Mouse (Mus musculus) stomach, embryonic 15.5 days (tissue): Measurements from ENCODE around the gene Ppp2r5b. TPM values are rescaled to one million over a fixed set of nuclear protein-coding genes. Genes with fewer than 3 reads are reported as not detected.
A peak's percentile ranks its signal among the peaks of the same experiment; 100 is the strongest.

Experiments used
- ATAC-seq: fragments of 200-750 bp; cut with Nextera tagmentation; 2 replicates; pipeline ENCODE4 v1.8.0; 2017; ENCODE audit warnings: low read depth, moderate number of reproducible peaks, moderate TSS enrichment; ENCODE audit not compliant: insufficient read depth, low FRiP score
- H3K27ac ChIP-seq: fragments of 300-500 bp; sonication (generic); 2 replicates; pipeline ENCODE4 v1.5.1; 2015; ENCODE audit warnings: mild to moderate bottlenecking, inconsistent platforms
- H3K27me3 ChIP-seq: fragments of 300-500 bp; sonication (generic); replicated peaks from 2 replicates; pipeline ENCODE4 v1.6.1; 2015; ENCODE audit warnings: inconsistent platforms
- H3K36me3 ChIP-seq: fragments of 300-500 bp; sonication (generic); 2 replicates; pipeline ENCODE4 v1.6.1; 2015; ENCODE audit warnings: inconsistent platforms
- H3K4me1 ChIP-seq: fragments of 300-500 bp; sonication (generic); 2 replicates; pipeline ENCODE4 v1.6.1; 2015; ENCODE audit warnings: inconsistent platforms
- H3K4me2 ChIP-seq: fragments of 300-500 bp; sonication (generic); 2 replicates; pipeline ENCODE4 v1.6.1; 2015; ENCODE audit warnings: mild to moderate bottlenecking, inconsistent platforms
- H3K4me3 ChIP-seq: fragments of 300-500 bp; sonication (generic); replicated peaks from 2 replicates; pipeline ENCODE4 v1.5.1; 2015; ENCODE audit warnings: inconsistent platforms
- H3K9ac ChIP-seq: fragments of 300-500 bp; sonication (generic); 2 replicates; pipeline ENCODE4 v1.6.1; 2015; ENCODE audit warnings: inconsistent platforms
- H3K9me3 ChIP-seq: fragments of 300-500 bp; sonication (generic); 2 replicates; pipeline ENCODE4 v1.6.1; 2016; ENCODE audit warnings: inconsistent platforms
- WGBS: fragments of 180-500 bp; shearing (Covaris S2); methylation state at CpG from one replicate; pipeline ENCODE4 v1.1.7; 2015; 5-methylcytosine and 5-hydroxymethylcytosine counted together
- polyA plus RNA-seq: library from polyadenylated mRNA; unstranded; fragments of >200 nt; fragmentation: Nextera tagmentation; extraction: Ambion mirVana; gene quantifications from 2 replicates; pipeline ENCODE4 v1.2.1, GENCODE M21; 2015

Ppp2r5b gene
- polyA plus RNA-seq, 1 experiment from 2014 or later: 20.5 TPM

DNA sequence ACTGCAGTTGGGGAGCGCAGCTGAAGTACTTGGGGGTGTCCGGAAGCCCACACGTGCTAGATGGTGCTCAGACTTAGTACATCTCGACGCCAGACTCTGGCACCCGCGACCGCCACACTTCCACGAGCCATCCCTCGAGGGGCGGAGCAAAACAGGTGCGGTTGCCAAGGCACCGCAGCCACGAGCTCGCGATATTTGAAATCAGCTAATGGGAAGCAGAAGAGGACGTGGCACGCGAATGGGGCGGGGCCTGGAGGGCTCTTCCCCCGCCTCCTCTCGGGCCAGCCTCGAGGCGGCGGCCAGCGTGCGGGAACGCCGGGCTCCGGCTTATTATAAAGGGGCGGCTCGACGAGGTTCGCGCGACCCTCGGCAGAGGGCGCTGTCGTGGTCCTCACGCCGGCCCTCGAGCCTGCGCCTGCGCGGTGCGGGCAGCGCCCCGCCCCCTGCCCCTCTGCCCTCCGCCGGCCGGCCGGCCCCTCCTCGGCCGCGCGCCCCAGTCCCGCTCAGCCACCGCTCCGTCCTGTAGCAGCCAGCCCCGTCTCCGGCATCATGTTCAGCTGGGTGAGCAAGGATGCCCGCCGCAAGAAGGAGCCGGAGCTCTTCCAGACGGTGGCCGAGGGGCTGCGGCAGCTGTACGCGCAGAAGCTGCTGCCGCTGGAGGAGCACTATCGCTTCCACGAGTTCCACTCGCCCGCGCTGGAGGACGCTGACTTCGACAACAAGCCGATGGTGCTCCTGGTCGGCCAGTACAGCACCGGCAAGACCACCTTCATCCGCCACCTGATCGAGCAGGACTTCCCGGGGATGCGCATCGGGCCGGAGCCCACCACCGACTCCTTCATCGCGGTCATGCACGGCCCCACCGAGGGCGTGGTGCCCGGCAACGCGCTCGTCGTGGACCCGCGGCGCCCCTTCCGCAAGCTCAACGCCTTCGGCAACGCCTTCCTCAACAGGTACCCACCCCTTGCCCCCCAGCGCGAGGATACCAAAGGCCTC, 41.1 kb upstream of the Ppp2r5b start, which contains the start of gene Ehd1:
Gene Ehd1, plus strand, starts transcription at position 300 of the 996 bp plus-strand sequence.
- peak within 1 kb of the TSS; percentile 87 for H3K4me3 ChIP-seq
- no peaks in the 10 kb centered on the region for H3K27me3 ChIP-seq
- ATAC-seq: peak; percentile 94
- peaks cover 37% of the 10 kb centered on the region for H3K4me1 ChIP-seq
- H3K9ac ChIP-seq: peak within 1 kb of the TSS; percentile 70
- WGBS: under 1% methylated on average over 101 of the region's 106 CpGs
- H3K9me3 ChIP-seq: no peaks in the 10 kb centered on the region
- H3K36me3 ChIP-seq: peaks cover 7% of the 10 kb centered on the region
- peak within 1 kb of the TSS; percentile 95 for H3K4me2 ChIP-seq
- peak within 1 kb of the TSS; percentile 88 for H3K27ac ChIP-seq

DNA sequence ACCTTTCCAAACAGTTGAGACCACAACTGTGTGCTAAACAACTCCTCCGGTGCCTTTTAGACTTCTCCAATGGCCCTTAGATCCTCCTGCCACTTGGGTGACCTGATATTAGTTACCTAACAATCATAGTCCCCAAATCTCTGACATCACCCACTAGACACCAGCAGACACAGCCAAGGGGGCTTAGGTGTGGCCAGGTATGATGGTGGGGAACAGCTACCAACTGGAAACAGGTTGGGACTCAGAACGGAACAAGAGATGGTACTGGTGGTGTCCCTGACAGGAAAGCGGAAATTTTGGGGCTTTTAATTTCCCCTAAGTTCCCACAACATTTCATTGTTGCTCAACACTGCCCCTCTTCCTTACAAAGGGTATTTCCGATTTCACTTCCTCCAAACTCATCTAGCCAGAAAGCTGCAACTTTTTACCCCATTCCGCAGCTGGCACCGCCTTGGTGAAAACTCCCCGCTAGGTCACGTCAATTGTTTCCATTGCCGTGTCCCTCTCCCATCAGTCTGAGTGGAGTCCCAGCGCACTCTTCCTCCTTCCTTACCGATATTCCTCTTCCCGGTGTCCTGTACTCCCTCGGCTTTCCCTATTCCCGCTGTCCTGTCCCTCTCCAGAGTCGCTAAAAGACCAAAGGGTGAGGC, 40.2 kb upstream of the Ppp2r5b start:
- Histone ChIP-seq H3K9ac (peak overlapping the region; percentile 49; the same call in 1 of the 2 replicates), H3K4me3 (peak overlapping the region; percentile 87), H3K9me3 (no peaks in the 10 kb centered on the region), H3K36me3 (peaks cover under 1% of the 10 kb centered on the region; the same call in 1 of the 2 replicates), H3K27ac (peak overlapping the region; percentile 88), H3K4me2 (peak overlapping the region; percentile 95), H3K27me3 (no peaks in the 10 kb centered on the region), H3K4me1 (peaks cover 40% of the 10 kb centered on the region)
- 7% methylated on average over 15 of the region's 15 CpGs for WGBS
- 0 out of 2 replicates have a peak, but pooled peaks have one; percentile 4 for ATAC-seq

DNA sequence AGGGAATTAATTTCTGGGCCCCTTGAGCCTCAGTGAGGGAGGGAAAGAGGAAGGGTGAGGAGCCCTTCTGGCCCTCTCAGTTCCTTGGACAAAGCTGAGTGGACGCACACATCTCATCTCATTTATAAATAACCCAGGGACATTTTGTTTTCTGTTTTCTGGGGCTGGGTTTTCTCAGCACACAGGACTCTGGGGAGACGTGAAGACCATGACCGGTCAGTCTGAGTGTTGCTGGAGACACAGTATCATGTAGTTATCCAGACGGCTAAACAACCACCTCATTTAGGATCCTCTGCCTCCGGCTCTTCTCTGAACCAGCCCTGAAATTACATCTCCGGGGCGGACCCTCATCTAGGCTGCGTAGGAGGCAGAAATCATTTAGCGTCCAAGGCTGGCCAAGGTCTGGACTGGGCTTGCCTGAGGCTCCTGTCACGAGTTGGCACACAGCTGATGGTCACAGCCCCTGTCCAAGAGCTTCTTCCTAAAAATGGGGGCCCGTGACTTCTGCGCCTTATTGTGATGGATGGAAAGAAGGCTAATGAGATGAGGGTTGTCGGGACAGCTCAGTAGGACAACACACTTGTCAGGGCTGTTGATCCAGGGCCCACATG, 38.4 kb upstream of the Ppp2r5b start:
- H3K4me2 ChIP-seq: no peak overlapping the region
- ATAC-seq: no peak
- H3K27me3 ChIP-seq: no peaks in the 10 kb centered on the region
- H3K9ac ChIP-seq: no peak overlapping the region
- H3K27ac ChIP-seq: no peak overlapping the region
- 84% methylated on average over 13 of the region's 13 CpGs for WGBS
- H3K9me3 ChIP-seq: no peaks in the 10 kb centered on the region
- no peak overlapping the region for H3K4me3 ChIP-seq
- H3K36me3 ChIP-seq: no peaks in the 10 kb centered on the region
- peaks cover 26% of the 10 kb centered on the region for H3K4me1 ChIP-seq

DNA sequence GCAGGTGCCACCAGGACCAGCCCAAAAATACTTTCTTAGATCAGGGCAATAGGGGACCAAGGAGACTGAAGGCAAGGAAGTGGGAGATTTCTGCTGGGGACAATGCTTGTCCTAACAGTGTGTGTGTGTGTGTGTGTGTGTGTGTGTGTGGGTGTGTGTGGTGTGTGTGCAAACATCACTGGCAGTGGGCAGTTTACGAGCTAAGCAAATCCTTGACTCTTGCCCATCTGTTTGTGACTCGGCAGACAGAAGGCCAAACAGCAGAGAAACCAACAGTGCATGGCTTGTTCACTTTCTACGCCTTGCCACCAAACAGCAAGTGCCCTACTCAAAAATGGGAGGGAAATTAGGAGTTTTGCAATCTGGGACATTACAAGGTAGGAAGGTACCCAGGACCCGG, 37.9 kb upstream of the Ppp2r5b start:
- H3K36me3 ChIP-seq: no peaks in the 10 kb centered on the region
- no peak overlapping the region for H3K4me2 ChIP-seq
- H3K9me3 ChIP-seq: no peaks in the 10 kb centered on the region
- no peaks in the 10 kb centered on the region for H3K27me3 ChIP-seq
- H3K27ac ChIP-seq: no peak overlapping the region
- WGBS: 74% methylated on average over 4 of the region's 4 CpGs
- no peak overlapping the region for H3K4me3 ChIP-seq
- H3K9ac ChIP-seq: no peak overlapping the region
- peaks cover 21% of the 10 kb centered on the region for H3K4me1 ChIP-seq
- no peak for ATAC-seq

DNA sequence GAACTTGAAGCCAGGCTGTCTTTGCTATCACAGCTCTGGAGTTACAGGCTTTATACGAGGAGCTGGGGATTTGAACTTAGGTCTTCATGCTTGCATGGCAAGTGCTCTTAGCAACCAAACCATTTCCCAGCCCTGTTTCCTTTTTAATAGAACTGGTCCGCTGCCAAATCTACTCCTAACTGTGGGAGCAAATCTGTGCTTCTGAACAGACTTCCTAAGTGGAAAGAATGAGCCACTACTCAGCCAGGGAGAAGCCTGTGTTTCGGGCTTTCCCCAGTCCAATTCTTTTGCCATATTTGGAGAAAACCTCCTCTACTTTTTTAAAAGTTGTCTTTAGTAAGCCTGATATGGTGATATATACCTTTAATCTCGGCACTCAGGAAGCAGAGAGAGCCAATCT, 37.1 kb upstream of the Ppp2r5b start:
- Histone ChIP-seq H3K4me1 (peaks cover 12% of the 10 kb centered on the region), H3K27ac (0 out of 2 replicates have a peak overlapping the region, but pooled peaks have one; percentile 3), H3K36me3 (no peaks in the 10 kb centered on the region), H3K4me3 (no peak overlapping the region), H3K27me3 (no peaks in the 10 kb centered on the region), H3K9ac (no peak overlapping the region), H3K9me3 (no peaks in the 10 kb centered on the region), H3K4me2 (no peak overlapping the region)
- ATAC-seq: no peak
- WGBS: 73% methylated on average over 4 of the region's 4 CpGs

DNA sequence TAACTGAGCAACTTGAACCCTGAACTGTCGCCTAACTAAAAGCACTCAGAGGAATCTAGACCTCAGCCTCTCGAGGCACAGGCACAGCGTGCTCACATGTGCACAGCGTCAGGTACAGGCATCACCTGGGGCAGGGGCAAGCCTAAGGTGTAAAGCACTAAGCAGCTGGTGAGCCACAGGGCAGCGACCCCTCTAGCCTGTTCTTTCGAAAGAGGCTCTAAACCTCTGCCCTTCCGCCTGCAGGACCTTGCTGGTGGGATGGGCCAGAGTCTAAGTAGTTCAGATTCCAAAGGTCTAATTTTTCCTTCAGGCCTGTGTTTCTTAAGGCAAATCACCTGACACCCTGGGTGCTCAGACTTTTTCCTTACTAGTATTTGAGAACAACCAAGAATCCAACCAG, 36.4 kb upstream of the Ppp2r5b start:
- H3K4me1 ChIP-seq: peaks cover 12% of the 10 kb centered on the region
- no peak overlapping the region for H3K9ac ChIP-seq
- no peak overlapping the region for H3K4me3 ChIP-seq
- no peaks in the 10 kb centered on the region for H3K36me3 ChIP-seq
- no peak overlapping the region for H3K4me2 ChIP-seq
- 64% methylated on average over 7 of the region's 7 CpGs for WGBS
- H3K27ac ChIP-seq: no peak overlapping the region
- no peaks in the 10 kb centered on the region for H3K9me3 ChIP-seq
- no peak for ATAC-seq
- H3K27me3 ChIP-seq: no peaks in the 10 kb centered on the region

DNA sequence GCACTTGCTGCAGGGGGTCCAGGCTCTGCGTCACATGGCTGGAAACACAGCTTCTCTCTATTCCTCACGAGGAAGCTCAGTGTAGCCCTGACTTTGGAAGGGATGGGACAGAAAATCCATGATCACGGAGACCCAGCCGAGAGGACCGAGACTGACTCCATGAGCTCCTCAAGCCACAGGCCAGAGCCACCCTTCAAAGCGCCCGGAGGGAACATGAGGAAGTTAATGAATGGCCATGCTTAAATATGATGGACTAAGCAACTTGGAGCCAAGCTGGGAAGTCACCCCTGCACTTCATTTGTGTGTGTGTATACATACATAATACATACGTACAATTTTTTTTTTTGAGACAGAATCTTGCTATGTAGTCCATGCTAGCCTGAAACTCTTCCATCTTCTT, 35.5 kb upstream of the Ppp2r5b start:
- WGBS: 32% methylated on average over 8 of the region's 8 CpGs
- Histone ChIP-seq H3K27me3 (no peaks in the 10 kb centered on the region), H3K4me1 (peaks cover 12% of the 10 kb centered on the region), H3K27ac (no peak overlapping the region), H3K4me2 (no peak overlapping the region), H3K9ac (no peak overlapping the region), H3K9me3 (no peaks in the 10 kb centered on the region), H3K4me3 (no peak overlapping the region), H3K36me3 (no peaks in the 10 kb centered on the region)
- no peak for ATAC-seq

DNA sequence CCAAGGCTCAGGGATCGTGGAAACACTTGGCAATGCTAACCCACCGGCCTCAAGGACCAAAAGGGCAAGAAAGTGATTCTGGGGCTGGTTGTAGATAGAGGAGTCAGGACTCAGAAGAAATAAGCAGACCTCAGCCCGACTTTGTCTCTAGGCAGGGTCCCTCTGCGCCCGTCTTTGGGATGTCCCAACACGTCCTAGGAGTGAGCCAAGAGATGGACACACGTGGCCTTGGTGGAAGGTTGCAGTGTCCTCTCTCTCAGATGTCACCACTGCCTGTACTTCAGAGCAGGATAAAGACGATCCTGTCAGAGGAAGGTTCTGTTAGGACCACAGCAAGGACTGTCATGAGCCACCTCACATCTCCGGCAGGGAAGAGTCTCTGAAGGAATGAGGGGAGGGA, 35.0 kb upstream of the Ppp2r5b start:
- Histone ChIP-seq H3K27me3 (no peaks in the 10 kb centered on the region), H3K4me3 (no peak overlapping the region), H3K9ac (no peak overlapping the region), H3K4me1 (peaks cover 9% of the 10 kb centered on the region), H3K9me3 (no peaks in the 10 kb centered on the region), H3K36me3 (no peaks in the 10 kb centered on the region), H3K27ac (no peak overlapping the region), H3K4me2 (no peak overlapping the region)
- 58% methylated on average over 9 of the region's 9 CpGs for WGBS
- ATAC-seq: no peak

DNA sequence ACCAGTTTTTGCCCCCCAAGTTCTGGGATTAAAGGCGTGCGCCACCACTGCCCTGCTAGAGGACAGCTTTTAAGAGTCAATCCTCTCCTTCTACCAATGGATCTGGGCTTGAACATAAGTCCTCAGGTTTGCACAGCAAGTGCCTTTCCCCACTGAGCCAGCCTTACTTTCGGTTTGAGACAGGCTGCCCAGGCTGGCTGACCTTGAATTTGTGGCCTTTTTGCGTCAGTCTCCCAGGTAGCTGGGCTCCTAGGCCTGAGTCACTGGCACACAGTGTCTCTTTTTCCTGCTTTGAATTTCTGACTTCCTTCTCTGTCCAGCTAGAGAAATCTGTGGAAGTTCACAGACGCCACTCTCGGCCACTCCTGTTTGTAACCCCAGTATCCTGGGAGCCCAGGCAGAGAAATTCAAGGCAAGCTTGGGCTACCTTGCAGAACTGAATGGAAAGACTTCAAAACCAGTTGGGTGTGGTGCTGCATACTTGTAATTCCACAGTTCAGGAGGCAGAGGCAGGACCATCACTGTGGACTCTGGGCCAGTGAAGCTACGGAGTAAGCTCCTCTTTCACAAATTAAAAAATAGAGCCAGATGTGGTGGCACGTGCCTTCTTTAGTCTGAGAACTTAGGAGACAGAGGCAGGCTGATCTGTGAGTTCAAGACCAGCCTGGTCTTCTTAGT, 34.3 kb upstream of the Ppp2r5b start:
- H3K27ac ChIP-seq: no peak overlapping the region
- H3K4me3 ChIP-seq: no peak overlapping the region
- H3K9me3 ChIP-seq: no peaks in the 10 kb centered on the region
- no peaks in the 10 kb centered on the region for H3K36me3 ChIP-seq
- no peaks in the 10 kb centered on the region for H3K27me3 ChIP-seq
- 80% methylated on average over 8 of the region's 8 CpGs for WGBS
- ATAC-seq: no peak
- no peak overlapping the region for H3K4me2 ChIP-seq
- H3K9ac ChIP-seq: no peak overlapping the region
- peaks cover 6% of the 10 kb centered on the region; the same call in 1 of the 2 replicates for H3K4me1 ChIP-seq

DNA sequence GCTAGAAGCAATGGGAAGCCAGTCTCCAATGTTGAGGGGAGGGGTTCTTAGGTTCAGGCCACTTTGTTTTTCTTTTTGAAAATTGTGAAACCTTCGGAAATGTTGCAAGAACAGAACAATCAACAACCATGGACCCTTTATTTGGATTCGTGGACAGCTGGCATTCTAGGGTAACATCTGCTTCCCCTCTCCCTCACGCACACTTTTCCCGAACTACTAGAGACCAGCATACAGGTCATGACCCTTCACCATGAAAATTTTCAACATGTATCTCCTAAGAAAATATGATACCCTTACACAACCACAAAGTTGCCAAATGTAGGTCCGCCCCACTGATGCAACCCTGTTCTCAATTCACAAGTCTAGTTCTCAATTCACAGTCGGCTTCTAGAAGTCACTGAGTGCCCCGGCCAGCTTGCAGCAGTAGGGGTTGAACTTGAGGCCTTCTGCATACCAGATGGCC, 33.0 kb upstream of the Ppp2r5b start:
- Histone ChIP-seq H3K9ac (no peak overlapping the region), H3K4me2 (no peak overlapping the region), H3K9me3 (no peaks in the 10 kb centered on the region), H3K36me3 (no peaks in the 10 kb centered on the region), H3K27ac (no peak overlapping the region), H3K4me3 (no peak overlapping the region), H3K4me1 (peaks cover 6% of the 10 kb centered on the region; the same call in 1 of the 2 replicates), H3K27me3 (no peaks in the 10 kb centered on the region)
- 78% methylated on average over 7 of the region's 7 CpGs for WGBS
- ATAC-seq: no peak

DNA sequence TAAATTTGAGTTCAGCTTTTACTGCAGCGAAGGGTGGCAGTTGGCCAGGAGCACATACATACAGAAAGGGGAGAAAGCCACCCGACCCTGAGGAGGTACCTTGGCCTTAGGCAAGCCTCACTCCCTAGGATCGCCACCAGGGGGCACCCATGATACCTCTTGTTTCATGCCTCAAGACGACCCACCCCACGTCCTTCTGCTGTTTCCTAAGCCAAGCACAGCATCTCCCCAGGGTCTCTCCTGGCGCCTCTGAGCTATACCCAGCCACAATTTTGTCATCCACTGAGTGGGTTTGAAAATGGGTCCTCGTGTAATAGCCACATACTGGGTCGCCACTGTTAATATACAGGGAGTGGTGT, 32.5 kb upstream of the Ppp2r5b start:
- 13% methylated on average over 8 of the region's 8 CpGs for WGBS

More for the DNA sequence above, 32.5 kb upstream of the Ppp2r5b start:
- no peaks in the 10 kb centered on the region for H3K9me3 ChIP-seq
- no peaks in the 10 kb centered on the region for H3K27me3 ChIP-seq
- H3K4me1 ChIP-seq: peaks cover 6% of the 10 kb centered on the region; the same call in 1 of the 2 replicates
- H3K9ac ChIP-seq: no peak overlapping the region
- H3K27ac ChIP-seq: no peak overlapping the region
- ATAC-seq: peak; percentile 52; the same call in 1 of the 2 replicates
- H3K4me3 ChIP-seq: no peak overlapping the region
- no peaks in the 10 kb centered on the region for H3K36me3 ChIP-seq
- H3K4me2 ChIP-seq: no peak overlapping the region
